Mouse (Mus musculus): Measurements from ENCODE around the gene Mcpt1.
"Not testable (repeated sequence)": the region's sequence is repeated elsewhere in the genome, so short reads cannot be mapped to it uniquely, and the experiment has no call there.

Gene Mcpt1

DNA sequence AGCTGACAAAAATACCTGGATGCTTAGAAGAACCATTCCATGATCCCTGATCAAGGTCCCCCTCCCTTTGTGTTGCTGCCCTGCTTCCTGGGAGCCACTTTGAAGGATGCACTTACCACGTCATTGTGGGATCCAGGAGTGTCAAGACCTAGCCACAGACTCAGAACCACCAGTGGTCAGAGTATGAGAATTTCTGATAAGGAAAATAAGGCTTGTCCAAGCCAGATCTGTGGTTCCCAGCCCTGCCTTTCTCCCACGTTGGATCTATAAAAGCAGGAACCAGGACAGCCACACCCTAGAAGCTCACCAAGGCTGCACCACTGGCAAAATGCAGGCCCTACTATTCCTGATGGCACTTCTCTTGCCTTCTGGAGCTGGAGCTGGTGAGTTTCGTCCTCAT, at the start of gene Mcpt1:
Mcpt1 (plus strand) TSS at position 301 of the 400 bp plus-strand sequence.
- not testable (repeated sequence) for DNase-seq (ENCODE audit: low spot score in 2 of 2)

- DNase-seq (ENCODE audit: low spot score in 2 of 2) = not testable (repeated sequence)
Measured at GRCm38 (mm10) chr14:55987464-55987863, 30.3 kb upstream of the Mcpt1 start.

- no peak for DNase-seq (ENCODE audit: low spot score in 2 of 2)
Measured at GRCm38 (mm10) chr14:56013147-56013546, 4.6 kb upstream of the Mcpt1 start.

GRCm38 (mm10) chr14:56013924-56014323, 3.8 kb upstream of the Mcpt1 start:
- no peak for DNase-seq (ENCODE audit: low spot score in 2 of 2)

DNA sequence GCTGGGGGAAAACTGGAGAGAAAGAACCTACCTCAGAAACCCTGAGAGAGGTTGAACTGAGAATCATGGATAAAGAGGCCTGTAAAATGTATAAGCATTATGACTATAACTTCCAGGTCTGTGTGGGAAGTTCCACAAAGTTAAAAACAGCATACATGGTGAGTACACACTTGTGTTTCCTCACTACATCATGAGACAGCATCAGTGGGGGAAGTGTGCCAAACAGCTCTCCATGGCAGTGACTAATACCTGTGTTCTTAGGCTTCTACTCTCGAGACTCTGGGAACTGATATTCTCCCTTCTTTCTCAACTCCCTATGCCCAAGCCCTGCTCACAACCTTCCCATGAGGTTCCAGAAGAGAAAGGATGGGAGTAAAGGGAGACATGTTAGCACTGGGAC, 1.7 kb downstream of the Mcpt1 start:
- no peak for DNase-seq (ENCODE audit: low spot score in 2 of 2)

DNA sequence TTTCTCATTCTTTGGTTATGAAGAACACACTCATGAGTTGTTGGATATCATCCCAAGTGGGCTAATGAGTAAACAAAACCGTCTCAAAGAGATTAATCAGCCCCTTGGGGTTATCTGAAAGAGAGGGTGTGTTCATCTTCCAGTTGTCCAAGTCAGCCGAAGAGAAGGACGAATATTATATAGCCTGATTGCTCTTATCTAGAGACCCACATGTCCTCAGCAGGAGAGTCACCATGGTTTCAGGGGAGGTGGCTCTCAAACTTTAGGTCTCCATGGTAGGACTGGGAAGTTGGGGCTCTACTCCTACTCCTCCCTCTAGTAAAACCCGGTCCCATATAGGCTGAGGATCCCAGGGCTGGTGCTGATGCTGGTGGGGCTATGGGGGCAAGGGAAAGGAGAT, 3.5 kb downstream of the Mcpt1 start:
- DNase-seq (ENCODE audit: low spot score in 2 of 2) = not testable (repeated sequence)

DNA sequence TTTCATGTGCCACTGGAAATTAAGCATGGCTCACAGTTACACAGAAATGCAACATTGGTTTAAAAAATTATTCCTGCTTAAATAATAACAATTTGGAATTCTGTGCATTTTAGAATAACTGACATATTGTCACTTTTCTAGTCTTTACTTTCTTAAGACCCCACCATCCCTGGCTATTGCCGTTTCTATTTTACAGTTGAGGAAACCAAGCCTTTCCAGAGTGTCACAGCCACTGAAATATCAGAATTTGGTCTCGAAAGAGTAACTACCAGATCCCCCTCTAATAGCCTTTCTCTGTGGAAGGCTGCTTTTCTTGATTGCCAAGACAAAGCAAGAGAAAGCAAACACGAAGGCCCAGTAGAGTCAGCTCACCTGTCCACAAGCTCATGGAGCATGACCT, 12.6 kb downstream of the Mcpt1 start, which contains the start of gene Mcpt9:
Mcpt9 (minus strand) TSS at position 101 of the 400 bp plus-strand sequence.
- DNase-seq (ENCODE audit: low spot score in 2 of 2) = not testable (repeated sequence)

DNA sequence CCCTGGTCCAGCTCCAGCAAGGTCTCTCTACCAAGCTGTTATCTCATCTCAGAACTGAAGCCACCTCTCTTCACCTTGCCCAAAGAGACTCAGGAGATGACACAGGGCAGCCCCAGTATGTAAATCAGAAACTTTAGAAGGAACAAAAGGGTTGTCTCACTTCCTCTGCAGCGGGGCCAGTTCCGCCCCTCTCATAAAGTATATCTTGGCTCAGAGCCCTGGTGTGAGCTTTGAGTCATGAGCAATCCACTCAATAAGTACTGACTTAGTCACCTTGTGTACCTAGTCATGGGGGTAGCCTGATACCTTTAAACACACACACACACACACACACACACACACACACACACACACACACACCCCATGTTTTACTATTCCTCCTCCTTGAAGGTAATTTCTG, 16.7 kb downstream of the Mcpt1 start:
- no peak for DNase-seq (ENCODE audit: low spot score in 2 of 2)

DNA sequence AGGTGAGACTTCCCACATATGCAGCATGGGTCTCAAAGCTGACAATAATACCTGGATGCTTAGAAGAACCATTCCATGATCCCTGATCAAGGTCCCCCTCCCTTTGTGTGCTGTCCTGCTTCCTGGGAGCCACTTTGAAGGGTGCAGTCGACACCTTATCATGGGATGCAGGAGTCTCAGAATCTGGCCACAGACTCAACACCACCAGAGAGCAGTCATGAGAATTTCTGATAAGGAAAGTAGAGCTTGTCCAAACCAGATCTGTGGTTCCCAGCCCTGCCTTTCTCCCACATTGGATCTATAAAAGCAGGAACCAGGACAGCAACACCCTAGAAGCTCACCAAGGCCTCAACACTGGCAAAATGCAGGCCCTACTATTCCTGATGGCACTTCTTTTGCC, 24.0 kb downstream of the Mcpt1 start, which contains the start of gene Mcpt2:
Mcpt2 (plus strand) TSS at position 250 of the 400 bp plus-strand sequence.
- not testable (repeated sequence) for DNase-seq (ENCODE audit: low spot score in 2 of 2)

DNA sequence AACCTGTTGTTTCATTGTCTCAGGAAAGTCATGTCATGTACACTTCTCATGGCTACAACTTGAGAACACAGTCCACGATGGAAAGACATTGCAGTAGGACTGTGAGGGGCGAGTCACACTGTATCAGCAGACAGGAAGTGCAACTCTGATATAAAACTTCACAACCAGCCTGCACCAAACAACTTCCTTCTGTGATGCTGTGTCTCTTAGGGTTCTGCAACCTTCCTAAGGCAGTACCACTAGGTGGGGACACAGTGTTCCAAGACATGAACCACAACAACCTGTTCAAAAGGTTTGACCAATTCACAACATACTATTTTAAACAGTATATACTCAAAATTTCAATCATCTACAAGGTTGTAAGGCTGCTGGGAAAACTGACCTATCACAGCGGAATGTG, 37.6 kb downstream of the Mcpt1 start:
- no peak for DNase-seq (ENCODE audit: low spot score in 2 of 2)

DNA sequence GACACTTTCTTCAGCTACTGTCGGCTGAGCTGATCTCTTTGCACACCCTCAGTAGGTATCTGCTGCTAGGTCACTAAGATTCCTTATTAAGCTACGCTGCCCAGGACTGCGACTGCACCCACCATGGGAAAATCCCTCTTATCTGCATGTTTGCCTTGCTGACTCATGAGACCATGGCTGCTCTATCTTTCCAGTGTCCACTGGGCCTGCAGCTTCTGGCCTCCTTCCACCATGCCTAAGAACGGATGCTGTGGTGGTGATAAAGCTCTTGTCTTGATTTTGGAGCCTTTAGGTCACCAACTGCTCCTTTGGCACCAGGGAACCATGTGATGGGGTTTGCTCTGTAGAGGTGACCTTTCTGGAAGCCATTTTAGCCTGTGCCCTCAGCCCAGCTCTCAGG, 40.0 kb downstream of the Mcpt1 start:
- DNase-seq (ENCODE audit: low spot score in 2 of 2) = no peak

GRCm38 (mm10) chr14:56062213-56062612, 44.4 kb downstream of the Mcpt1 start, which contains the start of gene Mcpt4:
Gene Mcpt4, minus strand, starts transcription at chr14:56062313.
- DNase-seq (ENCODE audit: low spot score in 2 of 2) = not testable (repeated sequence)

All from heart, adult 9 months (tissue).